Mouse (Mus musculus) megakaryocyte-erythroid progenitor cell, adult 5 weeks (primary cell): ENCODE results near the gene Gm6902. TPM values are rescaled to one million over a fixed set of nuclear protein-coding genes. Genes with fewer than 3 reads are reported as not detected.

Experiments
- polyA plus RNA-seq: library from polyadenylated mRNA; stranded (reverse); fragments of >175 nt; gene quantifications from 2 replicates; pipeline ENCODE4 v1.2.3, GENCODE M21; 2012

Gm6902 gene
- not detected in 2 replicates for polyA plus RNA-seq

DNA sequence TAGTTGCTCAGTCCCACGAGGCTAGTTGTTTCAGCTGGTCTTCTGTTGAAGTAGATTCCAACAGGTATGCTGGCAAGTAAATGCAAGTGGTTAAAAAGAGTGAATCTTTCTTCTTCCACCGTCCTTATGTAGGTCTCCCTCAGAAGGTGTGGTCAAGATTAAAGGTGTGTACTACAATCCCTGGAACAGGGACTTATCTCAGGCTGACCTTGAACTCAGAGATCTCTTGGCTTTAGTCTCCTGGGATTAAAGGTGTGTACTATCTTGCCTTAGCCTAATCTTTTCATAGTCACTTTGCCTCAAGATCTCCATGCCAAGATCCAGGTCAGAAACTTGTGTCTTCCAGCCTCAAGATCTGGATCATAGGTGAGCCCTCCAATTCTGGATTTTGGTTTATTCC is at the start of gene Gm6902:
TSS of gene Gm6902 (minus strand) at position 101 of the 400 bp plus-strand sequence.

DNA sequence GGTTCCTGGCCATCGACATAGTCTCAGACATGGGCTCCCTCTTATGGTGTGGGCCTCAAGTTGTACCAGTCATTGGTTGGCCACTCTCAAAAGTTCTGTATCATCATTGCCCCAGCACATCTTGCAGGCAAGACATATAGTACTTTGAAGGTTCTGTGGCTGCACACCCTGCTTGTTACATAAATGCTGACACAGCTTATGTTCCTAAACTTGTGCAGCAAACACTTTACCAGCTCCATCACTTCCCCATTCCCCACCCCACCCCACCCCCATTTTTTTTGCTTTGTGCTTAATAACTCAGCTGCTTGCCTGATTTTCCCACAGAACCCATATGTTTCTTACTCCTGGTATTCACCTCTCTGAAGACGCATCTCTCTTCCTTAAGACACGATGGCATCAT is 22.2 kb upstream of the Gm6902 start, which contains the start of gene Nlrp4e:
TSS of gene Nlrp4e (plus strand) at position 301 of the 400 bp plus-strand sequence.

DNA sequence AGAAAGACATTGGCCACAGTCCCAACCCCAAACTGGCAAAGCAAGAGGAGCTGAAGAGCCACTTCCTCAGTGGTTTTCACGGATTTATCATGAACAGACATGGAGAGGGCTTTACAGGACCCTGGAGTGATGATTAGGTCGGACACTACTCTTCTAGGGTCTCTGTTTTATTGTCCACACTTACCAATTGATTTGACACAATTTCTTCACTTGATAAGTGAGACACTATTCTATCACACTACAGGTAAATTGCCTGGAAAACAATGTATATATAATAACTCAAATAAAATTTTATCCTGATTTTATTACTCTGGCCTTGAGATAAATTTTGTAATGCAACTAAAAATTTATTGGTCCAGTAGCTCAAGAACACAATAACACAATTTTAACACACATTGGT is 27.1 kb downstream of the Gm6902 start, which contains the start of gene Vmn1r166:
TSS of gene Vmn1r166 (minus strand) at position 101 of the 400 bp plus-strand sequence.

Other genes with a start within 250 kb of the Gm6902 start
- gene Vmn1r163, start 223.4 kb downstream of the Gm6902 start, polyA plus RNA-seq, result not detected in 2 replicates
- not detected in 2 replicates for gene Gm8720, start 211.4 kb downstream of the Gm6902 start, polyA plus RNA-seq
- gene Gm10662, start 134.4 kb downstream of the Gm6902 start, polyA plus RNA-seq, result not detected in 2 replicates
- not detected in 2 replicates for gene Vmn1r165, start 61.6 kb downstream of the Gm6902 start, polyA plus RNA-seq
- gene Vmn1r166, start 27.2 kb downstream of the Gm6902 start, polyA plus RNA-seq, result not detected in 2 replicates
- not detected in 2 replicates for gene Nlrp4e, start 22.3 kb upstream of the Gm6902 start, polyA plus RNA-seq
- gene Nlrp5, start 107.0 kb upstream of the Gm6902 start, polyA plus RNA-seq, result not detected in 2 replicates
- gene Vmn1r167, start 228.3 kb upstream of the Gm6902 start, polyA plus RNA-seq, result not detected in 2 replicates